Mouse (Mus musculus): ENCODE measurements around the gene Ehd1. TPM values are rescaled to one million over a fixed set of nuclear protein-coding genes. Genes with fewer than 3 reads are reported as not detected.
A peak's percentile ranks its signal among the peaks of the same experiment; 100 is the strongest.

Gene Ehd1
- polyA plus RNA-seq, 1 experiment from 2014 or later = 90.8 TPM

- ATAC-seq (ENCODE audit: low FRiP score) = no peak
- WGBS = 83% methylated on average over 8 of the region's 8 CpGs
- H3K36me3 ChIP-seq = peaks cover 44% of the 10 kb centered on the region
Measured at GRCm38 (mm10) chr19:6262839-6263433, 13.6 kb upstream of the Ehd1 start.

GRCm38 (mm10) chr19:6264200-6264599 lies 12.3 kb upstream of the Ehd1 start:
- Histone ChIP-seq H3K36me3 (peaks cover 32% of the 10 kb centered on the region), H3K27me3 (no peaks in the 10 kb centered on the region), H3K4me1 (0 out of 2 replicates have a peak, but pooled peaks cover 2% of the 10 kb centered on the region), H3K4me3 (no peak overlapping the region), H3K27ac (no peak overlapping the region), H3K9ac (no peak overlapping the region), H3K9me3 (replicated peaks) (no peaks in the 10 kb centered on the region), H3K4me2 (replicated peaks) (no peak overlapping the region)
- 82% methylated on average over 9 of the region's 9 CpGs for WGBS
- no peak for ATAC-seq (ENCODE audit: low FRiP score)

More at GRCm38 (mm10) chr19:6262839-6263433, 13.6 kb upstream of the Ehd1 start:
- Histone ChIP-seq H3K9ac (no peak overlapping the region), H3K4me1 (no peaks in the 10 kb centered on the region), H3K27ac (no peak overlapping the region), H3K27me3 (no peaks in the 10 kb centered on the region), H3K4me2 (replicated peaks) (no peak overlapping the region), H3K9me3 (replicated peaks) (no peaks in the 10 kb centered on the region), H3K4me3 (no peak overlapping the region)

- H3K36me3 ChIP-seq = peaks cover 27% of the 10 kb centered on the region
- no peak overlapping the region for H3K4me3 ChIP-seq
- no peak for ATAC-seq (ENCODE audit: low FRiP score)
- WGBS = 83% methylated on average over 8 of the region's 8 CpGs
- H3K9me3 ChIP-seq (replicated peaks) = no peaks in the 10 kb centered on the region
- H3K27me3 ChIP-seq = no peaks in the 10 kb centered on the region
- H3K9ac ChIP-seq = no peak overlapping the region
- H3K27ac ChIP-seq = no peak overlapping the region
- 0 out of 2 replicates have a peak, but pooled peaks cover 2% of the 10 kb centered on the region for H3K4me1 ChIP-seq
- H3K4me2 ChIP-seq (replicated peaks) = no peak overlapping the region
Measured at GRCm38 (mm10) chr19:6264945-6265344, 11.6 kb upstream of the Ehd1 start.

GRCm38 (mm10) chr19:6265727-6266182 lies 10.8 kb upstream of the Ehd1 start:
- Histone ChIP-seq H3K4me3 (no peak overlapping the region), H3K36me3 (peaks cover 19% of the 10 kb centered on the region), H3K27ac (no peak overlapping the region), H3K9ac (no peak overlapping the region), H3K9me3 (replicated peaks) (no peaks in the 10 kb centered on the region), H3K27me3 (0 out of 2 replicates have a peak, but pooled peaks cover under 1% of the 10 kb centered on the region), H3K4me2 (replicated peaks) (no peak overlapping the region), H3K4me1 (0 out of 2 replicates have a peak, but pooled peaks cover 2% of the 10 kb centered on the region)
- whole genome bisulfite sequencing = 70% methylated on average over 6 of the region's 6 CpGs
- ATAC-seq (ENCODE audit: low FRiP score) = no peak

- Histone ChIP-seq H3K27me3 (0 out of 2 replicates have a peak, but pooled peaks cover 4% of the 10 kb centered on the region), H3K4me2 (replicated peaks) (no peak overlapping the region), H3K9ac (no peak overlapping the region), H3K27ac (no peak overlapping the region), H3K4me1 (0 out of 2 replicates have a peak, but pooled peaks cover 2% of the 10 kb centered on the region), H3K36me3 (0 out of 2 replicates have a peak, but pooled peaks cover under 1% of the 10 kb centered on the region), H3K9me3 (replicated peaks) (no peaks in the 10 kb centered on the region), H3K4me3 (no peak overlapping the region)
- ATAC-seq (ENCODE audit: low FRiP score) = peak; percentile 34
- 78% methylated on average over 11 of the region's 11 CpGs for WGBS
Measured at GRCm38 (mm10) chr19:6267306-6268169, 9.0 kb upstream of the Ehd1 start.

- Histone ChIP-seq H3K4me1 (0 out of 2 replicates have a peak, but pooled peaks cover 2% of the 10 kb centered on the region), H3K9ac (no peak overlapping the region), H3K9me3 (replicated peaks) (no peaks in the 10 kb centered on the region), H3K36me3 (no peaks in the 10 kb centered on the region), H3K4me2 (replicated peaks) (no peak overlapping the region), H3K4me3 (no peak overlapping the region), H3K27me3 (0 out of 2 replicates have a peak, but pooled peaks cover 4% of the 10 kb centered on the region), H3K27ac (no peak overlapping the region)
- WGBS = 17% methylated on average over 8 of the region's 8 CpGs
- ATAC-seq (ENCODE audit: low FRiP score) = peak; percentile 66
Measured at GRCm38 (mm10) chr19:6268170-6268528, 8.4 kb upstream of the Ehd1 start.

GRCm38 (mm10) chr19:6268670-6269132 lies 7.8 kb upstream of the Ehd1 start:
- H3K36me3 ChIP-seq = no peaks in the 10 kb centered on the region
- WGBS = 83% methylated on average over 7 of the region's 7 CpGs

GRCm38 (mm10) chr19:6269798-6270475 lies 6.6 kb upstream of the Ehd1 start:
- 87% methylated on average over 8 of the region's 8 CpGs for WGBS
- no peak overlapping the region for H3K9ac ChIP-seq
- ATAC-seq (ENCODE audit: low FRiP score) = no peak

More at GRCm38 (mm10) chr19:6268670-6269132, 7.8 kb upstream of the Ehd1 start:
- Histone ChIP-seq H3K9me3 (replicated peaks) (no peaks in the 10 kb centered on the region), H3K27ac (no peak overlapping the region), H3K4me1 (0 out of 2 replicates have a peak, but pooled peaks cover 2% of the 10 kb centered on the region), H3K4me2 (replicated peaks) (no peak overlapping the region), H3K9ac (no peak overlapping the region), H3K27me3 (0 out of 2 replicates have a peak, but pooled peaks cover 4% of the 10 kb centered on the region), H3K4me3 (no peak overlapping the region)
- no peak for ATAC-seq (ENCODE audit: low FRiP score)

GRCm38 (mm10) chr19:6270661-6271060 lies 5.9 kb upstream of the Ehd1 start:
- 65% methylated on average over 9 of the region's 9 CpGs for WGBS
- Histone ChIP-seq H3K27me3 (0 out of 2 replicates have a peak, but pooled peaks cover 4% of the 10 kb centered on the region), H3K27ac (no peak overlapping the region), H3K4me2 (replicated peaks) (no peak overlapping the region), H3K4me3 (no peak overlapping the region), H3K36me3 (no peaks in the 10 kb centered on the region), H3K9me3 (replicated peaks) (no peaks in the 10 kb centered on the region), H3K9ac (no peak overlapping the region), H3K4me1 (peaks cover 8% of the 10 kb centered on the region)
- no peak for ATAC-seq (ENCODE audit: low FRiP score)

More at GRCm38 (mm10) chr19:6269798-6270475, 6.6 kb upstream of the Ehd1 start:
- Histone ChIP-seq H3K36me3 (no peaks in the 10 kb centered on the region), H3K27me3 (0 out of 2 replicates have a peak, but pooled peaks cover 4% of the 10 kb centered on the region), H3K27ac (no peak overlapping the region), H3K4me2 (replicated peaks) (no peak overlapping the region), H3K4me1 (0 out of 2 replicates have a peak, but pooled peaks cover 2% of the 10 kb centered on the region), H3K4me3 (no peak overlapping the region), H3K9me3 (replicated peaks) (no peaks in the 10 kb centered on the region)

GRCm38 (mm10) chr19:6271206-6271605 lies 5.3 kb upstream of the Ehd1 start:
- Histone ChIP-seq H3K27ac (no peak overlapping the region), H3K4me2 (replicated peaks) (no peak overlapping the region), H3K9ac (no peak overlapping the region), H3K9me3 (replicated peaks) (no peaks in the 10 kb centered on the region), H3K36me3 (no peaks in the 10 kb centered on the region), H3K4me1 (peaks cover 10% of the 10 kb centered on the region), H3K4me3 (no peak overlapping the region), H3K27me3 (0 out of 2 replicates have a peak, but pooled peaks cover 4% of the 10 kb centered on the region)
- ATAC-seq (ENCODE audit: low FRiP score) = no peak
- WGBS = 38% methylated on average over 8 of the region's 8 CpGs

GRCm38 (mm10) chr19:6272053-6272452 lies 4.5 kb upstream of the Ehd1 start:
- Histone ChIP-seq H3K27ac (no peak overlapping the region), H3K4me3 (no peak overlapping the region), H3K36me3 (no peaks in the 10 kb centered on the region), H3K27me3 (0 out of 2 replicates have a peak, but pooled peaks cover 4% of the 10 kb centered on the region), H3K4me1 (peaks cover 10% of the 10 kb centered on the region), H3K4me2 (replicated peaks) (no peak overlapping the region), H3K9ac (no peak overlapping the region), H3K9me3 (replicated peaks) (no peaks in the 10 kb centered on the region)
- 69% methylated on average over 7 of the region's 7 CpGs for WGBS
- no peak for ATAC-seq (ENCODE audit: low FRiP score)
